Mouse (Mus musculus): ENCODE measurements around the gene Lcn2.

- no peak for TF ChIP-seq TAL1 (IDR thresholded peaks at IDR 0.05; ENCODE audit: low read length)
- no peak for TF ChIP-seq GATA1 (IDR thresholded peaks at IDR 0.05; ENCODE audit: low read length)
Observed at GRCm38 (mm10) chr2:32357710-32358109, 30.3 kb downstream of the Lcn2 start.
